Mouse (Mus musculus) inflammation-experienced regulatory T-cells, adult 6 months (primary cell): ENCODE measurements at regions not wholly inside any gene's neighbourhood (a gene's known extent, or its start where the extent isn't known, plus 50 kb on each side); places are given as distances from the start of the nearest gene placed in this dataset.

Source experiments
- ATAC-seq: one replicate; pipeline ENCODE4 v1.8.0; 2017

DNA sequence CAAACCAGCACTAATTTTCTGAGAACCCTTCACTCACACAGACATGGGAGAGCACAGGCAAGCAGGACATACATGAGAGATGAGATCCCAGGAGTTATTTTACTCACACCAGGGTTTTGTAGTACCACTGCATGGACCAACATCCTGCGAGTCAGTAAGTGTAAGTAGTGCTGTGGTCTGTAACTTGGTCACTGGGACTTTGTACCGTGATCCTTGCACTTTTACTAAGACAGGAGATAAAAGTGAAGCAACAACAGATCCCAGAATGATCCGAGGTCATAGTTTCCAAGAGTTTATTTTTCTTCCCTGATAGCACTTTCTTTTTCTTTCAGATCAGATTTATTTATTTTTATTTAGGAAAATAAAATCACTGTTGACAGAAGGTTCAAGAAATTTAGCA is 54.1 kb upstream of the Mtap start:
- ATAC-seq = no peak

- no peak for ATAC-seq
Measured at GRCm38 (mm10) chr4:89078485-89078884, 58.4 kb upstream of the Mtap start.

DNA sequence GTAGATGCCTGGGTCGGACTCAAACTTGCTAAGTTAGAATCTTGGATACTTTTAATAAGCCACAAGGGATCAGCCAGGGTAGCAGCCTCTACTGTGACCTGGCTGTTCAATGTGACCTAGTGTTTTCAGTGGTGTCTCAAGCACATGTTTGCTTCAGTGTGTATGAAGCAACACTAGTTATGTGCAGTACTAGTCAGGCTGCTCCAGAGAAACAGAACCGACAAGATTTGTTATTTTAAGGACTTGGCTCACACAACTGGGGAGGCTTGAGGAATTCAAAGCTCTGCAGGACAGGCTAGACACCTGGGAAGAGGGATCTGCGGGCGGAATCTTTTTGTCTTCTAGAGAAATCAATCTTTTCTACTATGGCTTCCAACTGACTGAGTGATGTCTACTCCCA is 62.2 kb upstream of the Mtap start:
- no peak for ATAC-seq

DNA sequence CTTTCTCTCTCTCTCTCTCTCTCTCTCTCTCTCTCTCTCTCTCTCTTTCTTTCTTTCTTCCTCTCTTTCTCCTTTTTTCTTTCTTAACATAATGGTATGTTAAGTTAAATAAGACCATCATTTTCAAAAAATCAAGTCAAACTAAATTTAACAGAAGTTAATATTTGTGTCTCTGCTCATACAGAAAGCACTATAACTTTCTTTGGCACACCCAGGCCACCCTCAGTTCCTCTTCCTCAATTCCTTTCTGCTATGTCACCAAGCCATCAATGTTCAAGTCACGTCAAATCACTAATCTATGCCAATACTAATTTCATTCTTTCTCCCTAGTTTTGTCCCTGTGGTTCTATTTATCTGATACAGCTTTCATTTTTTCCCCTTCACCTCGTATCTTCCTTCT is 66.5 kb upstream of the Mtap start:
- no peak for ATAC-seq

DNA sequence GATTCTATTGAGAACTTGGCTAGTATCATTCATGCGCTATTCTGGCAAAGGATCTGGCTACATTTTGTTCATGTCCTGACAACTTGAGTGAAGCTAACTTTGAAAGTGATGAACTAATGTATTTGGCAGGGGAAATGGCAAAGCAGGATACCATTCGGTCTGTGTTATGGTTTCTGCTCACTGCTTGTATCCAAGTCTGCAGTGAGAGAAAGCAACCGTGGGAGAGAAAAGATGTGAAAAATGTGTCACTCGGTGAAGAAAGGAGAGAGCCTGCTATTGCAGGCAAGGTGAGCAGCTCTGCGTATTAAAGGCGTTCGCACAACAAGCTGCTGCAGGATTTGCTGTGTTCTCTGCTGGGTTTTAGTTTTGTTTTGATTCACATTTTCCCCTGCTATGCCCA is 72.5 kb upstream of the Mtap start:
- no peak for ATAC-seq

DNA sequence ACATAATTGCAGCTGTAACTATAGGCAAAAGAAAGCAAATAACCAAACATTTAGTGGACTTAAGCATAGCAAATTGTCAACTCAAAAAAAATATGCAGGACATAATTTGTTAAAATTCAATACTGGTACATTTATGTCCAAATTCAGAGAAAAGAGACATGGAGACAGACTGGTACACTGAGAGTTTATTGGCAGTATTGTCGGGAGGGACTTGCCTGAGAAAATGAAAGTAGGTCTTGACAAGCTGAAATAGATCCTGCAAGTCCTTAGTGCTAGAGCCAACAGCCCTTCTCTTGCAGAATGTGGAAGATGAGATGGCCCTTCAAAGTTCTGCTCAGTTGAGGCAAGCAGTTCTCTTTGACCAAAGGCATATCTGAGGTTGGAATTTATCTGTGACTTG is 74.5 kb upstream of the Mtap start:
- ATAC-seq = peak; percentile 21

DNA sequence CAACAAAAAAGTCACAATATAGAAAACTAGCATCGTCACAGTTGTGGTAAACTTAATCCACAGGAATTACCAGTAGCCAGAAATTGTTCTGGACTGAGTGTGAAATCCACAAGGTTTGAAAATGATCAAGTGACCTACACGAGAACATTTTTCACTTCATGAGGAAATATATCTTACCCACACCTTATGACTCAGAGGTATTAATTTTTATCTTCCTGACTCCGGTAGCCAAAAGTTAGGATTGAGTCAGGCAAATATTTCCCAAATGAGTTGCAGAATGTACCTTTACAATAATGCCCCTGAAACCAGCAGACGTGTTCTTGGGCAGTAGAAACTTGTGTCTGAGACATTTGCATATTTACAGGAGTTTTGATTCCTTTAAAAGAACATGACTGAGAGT is 75.3 kb upstream of the Mtap start:
- ATAC-seq = no peak

GRCm38 (mm10) chr4:89057573-89057972 is 79.3 kb upstream of the Mtap start:
- ATAC-seq = no peak

DNA sequence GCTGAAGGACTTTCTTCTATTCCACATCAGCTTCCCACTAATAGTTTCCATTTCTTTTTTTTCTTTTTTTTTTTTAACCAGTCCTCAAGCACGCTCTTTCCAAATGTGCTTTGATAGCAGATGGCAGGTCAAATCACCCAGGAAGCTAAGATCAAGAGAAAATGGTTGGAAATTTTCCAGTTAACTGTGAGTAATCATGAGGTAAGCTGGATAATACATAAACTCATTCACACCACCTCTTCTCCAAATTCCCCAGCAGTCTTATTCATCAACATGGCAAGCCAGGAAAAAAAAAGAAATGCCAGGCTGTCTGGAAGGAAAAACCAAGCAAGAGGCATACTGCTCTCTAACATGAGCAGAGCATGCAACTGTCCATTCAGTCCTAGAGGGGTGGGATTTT is 79.8 kb upstream of the Mtap start:
- no peak for ATAC-seq

- ATAC-seq = no peak
Measured at GRCm38 (mm10) chr4:89055969-89056368, 81.0 kb upstream of the Mtap start.

DNA sequence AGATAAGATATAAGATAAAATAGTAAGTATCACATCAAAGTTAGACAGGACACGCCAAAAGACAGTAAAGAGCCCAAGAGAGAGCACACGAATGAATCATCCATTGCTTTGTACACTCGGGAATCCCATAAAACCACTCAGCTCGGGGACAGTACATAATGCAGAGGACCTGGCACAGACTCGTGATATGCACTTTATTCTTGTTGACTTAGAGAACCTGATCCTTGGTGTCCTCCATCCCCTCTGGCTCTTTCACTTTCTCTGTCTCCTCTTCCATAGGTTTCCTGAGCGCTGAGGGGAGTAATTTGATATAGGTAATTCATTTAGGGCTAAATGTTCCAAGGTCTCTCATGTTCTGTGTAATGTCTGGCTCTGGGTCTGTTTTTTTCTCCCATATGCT is 83.3 kb upstream of the Mtap start:
- no peak for ATAC-seq

DNA sequence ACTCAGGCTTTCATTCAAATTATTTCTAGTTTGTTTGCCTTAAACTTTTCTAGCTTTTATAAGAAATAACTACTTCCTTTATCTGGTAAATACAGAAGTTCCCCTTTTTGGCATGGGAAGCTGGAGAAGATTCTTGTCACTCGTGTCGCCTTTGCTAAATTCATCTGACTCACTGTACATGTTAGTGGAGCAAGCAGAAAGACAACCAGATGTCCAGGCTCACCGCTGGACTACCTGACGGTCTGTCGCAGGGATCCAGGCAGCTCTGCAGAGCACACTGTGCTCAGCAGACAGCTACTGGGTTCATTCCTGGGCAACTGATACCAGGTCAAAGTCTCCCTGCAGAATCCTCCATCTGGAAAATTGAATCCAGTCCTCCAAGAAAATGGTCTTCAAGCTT is 85.0 kb upstream of the Mtap start:
- no peak for ATAC-seq

DNA sequence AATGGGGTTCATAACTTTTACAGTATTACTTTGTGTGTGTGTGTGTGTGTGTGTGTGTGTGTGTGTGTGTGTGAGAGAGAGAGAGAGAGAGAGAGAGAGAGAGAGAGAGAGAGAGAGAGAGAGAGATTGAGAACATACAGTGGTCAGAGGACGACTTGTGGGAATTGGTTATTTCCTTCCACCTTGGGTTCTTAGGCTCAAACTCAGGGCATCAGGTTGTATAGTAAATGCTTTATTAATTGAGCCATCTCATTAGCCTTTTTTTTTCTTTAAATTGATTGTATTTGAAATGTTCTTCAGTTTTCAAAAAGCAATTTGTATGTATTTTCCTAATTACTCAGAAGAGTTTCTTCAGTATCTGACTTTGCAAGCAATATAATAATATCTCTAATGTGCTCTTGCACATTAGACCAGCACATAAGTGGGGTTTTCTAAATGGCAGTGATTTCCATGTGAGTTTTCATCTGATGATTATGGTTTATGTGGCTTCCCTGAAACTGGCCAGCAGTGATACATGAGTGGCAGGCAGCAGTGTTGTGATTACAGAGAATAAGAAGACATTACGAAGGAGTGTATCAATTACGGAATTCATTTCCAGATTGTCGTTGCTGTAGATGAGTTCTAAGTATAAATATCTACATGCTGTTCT is 86.2 kb upstream of the Mtap start:
- no peak for ATAC-seq

DNA sequence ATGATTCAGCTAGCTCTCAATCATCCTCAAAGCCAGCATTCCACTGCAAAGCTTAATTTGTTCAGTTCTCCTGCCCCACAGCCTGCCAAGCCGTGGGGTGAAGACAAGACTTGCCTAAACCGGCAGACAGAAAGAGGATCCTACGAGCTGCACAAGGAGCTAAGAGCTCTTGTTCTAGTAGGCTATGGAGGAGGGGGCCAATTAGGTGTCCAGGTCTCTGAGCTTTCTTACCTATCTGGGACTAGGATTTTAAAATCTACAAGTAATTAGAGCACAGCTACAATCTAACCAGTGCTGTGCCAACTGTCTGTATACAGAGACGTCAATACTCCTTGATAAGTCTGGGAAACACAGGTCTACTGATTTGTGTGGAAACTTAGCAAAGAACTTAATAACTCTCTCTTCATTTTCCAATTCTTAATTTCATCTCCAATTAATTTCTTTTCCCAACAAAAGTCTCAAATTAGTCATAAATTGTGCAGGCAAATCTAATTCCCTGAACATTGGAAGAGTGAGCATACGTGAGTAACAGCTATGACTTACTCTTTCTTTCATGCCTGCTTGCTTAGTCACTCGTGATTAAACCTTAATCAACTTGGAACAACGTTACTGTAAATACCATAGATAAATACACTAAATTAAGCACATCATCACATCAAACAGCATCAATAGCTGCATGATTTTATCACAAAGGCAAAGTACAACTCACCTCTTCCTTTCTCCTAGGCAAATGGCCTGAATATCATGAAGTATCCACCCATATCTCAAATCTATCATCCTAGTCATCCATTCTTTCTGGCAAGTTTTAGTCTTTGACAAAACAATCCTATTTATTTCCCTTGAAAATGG is 87.1 kb upstream of the Mtap start:
- ATAC-seq = no peak

DNA sequence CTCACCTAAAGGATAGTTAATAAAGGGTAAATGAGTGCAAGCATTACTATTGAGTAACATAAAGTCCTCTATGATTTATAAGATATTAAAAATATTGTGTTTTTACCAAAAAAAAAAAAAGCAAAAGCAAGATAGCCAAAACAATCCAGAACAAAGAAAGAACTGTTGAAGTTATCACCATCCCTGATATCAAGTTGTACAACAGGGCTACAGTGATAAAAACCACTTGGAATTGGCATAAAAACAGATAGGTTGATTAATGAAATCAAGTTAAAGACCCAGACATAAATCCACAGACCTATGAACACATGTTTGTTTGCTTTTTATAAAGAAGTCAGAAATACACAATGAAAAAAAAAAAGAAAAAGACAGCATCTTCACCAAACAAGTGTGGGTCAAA is 92.4 kb upstream of the Mtap start:
- ATAC-seq = no peak

DNA sequence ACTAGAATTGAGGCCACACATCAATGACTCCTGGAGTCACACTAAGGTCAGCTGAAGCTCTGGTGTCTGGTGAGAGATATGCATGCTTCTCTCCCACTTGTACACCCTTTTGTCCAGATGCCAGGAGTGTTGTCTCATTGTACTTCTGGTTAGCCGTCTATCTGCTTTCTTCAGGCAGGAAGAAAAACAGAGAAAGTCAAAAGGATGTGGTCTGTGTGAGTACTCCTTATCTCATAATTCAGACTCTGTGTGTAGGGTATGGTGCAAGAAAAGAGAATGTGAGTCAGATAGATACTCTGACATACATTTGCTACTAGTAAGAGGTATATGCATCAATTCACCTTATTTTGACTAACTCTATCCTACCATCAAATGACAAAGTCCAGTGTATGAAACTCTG is 92.9 kb upstream of the Mtap start:
- ATAC-seq = peak; percentile 89

- no peak for ATAC-seq
Measured at GRCm38 (mm10) chr4:89040856-89041255, 96.1 kb upstream of the Mtap start.

DNA sequence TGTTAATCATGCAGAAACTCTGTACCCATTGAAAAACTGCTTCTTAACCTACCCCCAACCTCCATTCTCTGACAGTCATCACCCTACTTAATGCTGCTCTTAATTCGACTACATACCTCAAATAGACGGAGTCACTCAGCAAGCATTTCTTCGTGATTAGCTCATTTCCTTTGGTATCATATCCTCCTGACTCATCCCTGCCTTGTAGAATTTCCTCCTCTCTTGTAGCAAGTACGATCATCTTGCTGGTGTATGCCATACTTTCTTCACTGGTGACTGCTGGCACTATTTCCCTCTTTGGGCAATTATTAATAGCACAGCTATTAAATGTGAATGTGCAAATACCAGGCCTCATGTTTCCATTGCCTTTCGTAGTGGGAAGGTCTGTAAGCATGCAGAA is 98.0 kb upstream of the Mtap start:
- no peak for ATAC-seq

DNA sequence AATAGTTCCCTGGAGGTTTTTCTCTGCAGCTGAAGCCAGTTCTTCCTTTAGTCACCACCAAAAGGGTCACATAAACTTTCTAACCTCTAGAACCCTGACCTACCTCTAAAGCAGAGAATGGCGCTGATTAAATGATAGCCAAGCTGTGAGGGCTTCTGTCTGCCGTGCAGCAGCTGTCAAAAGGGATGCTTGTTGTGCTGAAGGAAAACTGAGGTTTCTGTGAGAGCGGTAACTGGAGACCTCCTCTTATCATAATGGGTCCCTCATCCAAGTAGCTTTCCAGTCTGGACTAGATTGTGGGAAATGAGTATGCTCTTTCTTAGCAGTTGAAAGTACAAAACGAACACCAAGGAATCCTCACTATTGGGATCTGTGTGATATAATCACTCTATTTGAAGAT is 98.8 kb upstream of the Mtap start:
- no peak for ATAC-seq

GRCm38 (mm10) chr4:89034822-89035221 is 102.1 kb upstream of the Mtap start:
- ATAC-seq = no peak

DNA sequence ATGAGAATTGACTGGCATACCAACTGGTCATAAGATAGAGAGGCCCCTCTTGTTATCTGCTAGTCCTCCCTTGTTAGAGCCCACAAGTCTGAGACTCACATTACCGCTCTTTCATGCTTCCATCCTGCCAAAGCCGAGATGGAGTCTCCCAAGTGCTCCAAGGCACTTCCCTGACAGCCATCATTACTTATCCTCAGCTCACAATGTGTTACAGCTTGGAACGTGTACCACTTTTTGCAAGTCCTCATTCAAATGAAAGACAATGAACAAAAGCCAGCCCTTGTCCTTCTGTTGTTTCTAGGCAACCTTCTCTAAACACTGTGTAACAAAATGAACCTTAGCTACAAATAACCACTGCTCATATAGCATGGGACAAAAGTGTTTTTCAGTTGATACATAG is 102.6 kb upstream of the Mtap start:
- no peak for ATAC-seq

- ATAC-seq = no peak
Measured at GRCm38 (mm10) chr4:89012681-89013353, 124.1 kb upstream of the Mtap start.

- peak; percentile 81 for ATAC-seq
Measured at GRCm38 (mm10) chr4:89008561-89008960, 128.4 kb upstream of the Mtap start.

DNA sequence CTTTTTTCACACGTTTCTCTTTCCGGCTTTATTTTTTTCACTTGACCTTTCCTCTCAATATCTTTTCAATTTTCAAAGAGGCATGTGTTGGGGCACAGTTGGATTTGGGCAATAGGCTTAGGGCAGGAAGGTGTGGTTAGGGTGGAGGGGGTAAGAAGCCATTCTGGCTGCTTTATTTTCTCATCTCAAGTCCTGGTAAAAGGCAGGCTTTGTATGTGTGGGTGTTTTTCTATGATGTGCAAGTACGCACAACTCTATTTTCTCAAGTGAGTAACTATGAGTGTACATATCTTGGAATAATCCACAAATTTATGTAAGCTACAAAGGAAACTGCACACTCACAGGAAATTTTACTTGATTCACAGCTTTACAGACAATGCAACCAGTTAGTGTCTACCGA is 121.5 kb upstream of the Ifne start:
- peak; percentile 43 for ATAC-seq
